ENCODE assay signal across 10 mouse cellular contexts in genomic region chr10:84858806-84859496, GRCm38 (mm10). TPM values are rescaled to one million over a fixed set of nuclear protein-coding genes. Genes with fewer than 3 reads are reported as not detected.
DNase-seq lines count a peak whose midpoint lies in the region; ATAC-seq lines count a peak whose summit lies in the region.
"Had no signal": no experiment of that assay in that cellular context is flagged by ENCODE, and none has a peak within 500 bp of the region (broad histone marks: within the 10 kb centered on the region; RNA-seq: fewer than 3 reads in every experiment).

No protein-coding gene starts in this region.

- no peak overlapping the region; the same call in 1 of the 2 replicates for H3K4me2 ChIP-seq in hindbrain, embryonic 12.5 days (replicated peaks)
- 0 out of 2 replicates have a peak overlapping the region, but pooled peaks have one; percentile 4 for H3K4me2 ChIP-seq in neural tube, embryonic 11.5 days (ENCODE audit: low read depth)
- H3K4me2 ChIP-seq: kidney, embryonic 15.5 days had no signal

- no peaks in the 10 kb centered on the region for H3K9me3 ChIP-seq in hindbrain, embryonic 12.5 days (replicated peaks)
- H3K9me3 ChIP-seq in neural tube, embryonic 11.5 days (ENCODE audit: control insufficient read depth, low read length): no peaks in the 10 kb centered on the region
- H3K9me3 ChIP-seq: kidney, embryonic 15.5 days had no signal

- WGBS in hindbrain, embryonic 12.5 days: 8% methylated on average over 14 of the region's 14 CpGs
- 5% methylated on average over 14 of the region's 14 CpGs for WGBS in neural tube, embryonic 11.5 days

- no peak for ATAC-seq in hindbrain, embryonic 12.5 days (ENCODE audit: low FRiP score)
- ATAC-seq in neural tube, embryonic 11.5 days (ENCODE audit: insufficient read depth, low FRiP score, low TSS enrichment): no peak
- no peak for ATAC-seq in erythroid progenitor cell, adult 5-6 weeks (replicated peaks; ENCODE audit: low FRiP score, poor library complexity, severe bottlenecking)

- peak overlapping the region; percentile 30 for H3K27ac ChIP-seq in hindbrain, embryonic 12.5 days
- H3K27ac ChIP-seq in neural tube, embryonic 11.5 days (ENCODE audit: low read depth, low read length): 0 out of 2 replicates have a peak overlapping the region, but pooled peaks have one; percentile 35
- H3K27ac ChIP-seq: kidney, embryonic 15.5 days had no signal

- peaks cover 29% of the 10 kb centered on the region for H3K4me1 ChIP-seq in hindbrain, embryonic 12.5 days
- peaks cover 20% of the 10 kb centered on the region for H3K4me1 ChIP-seq in neural tube, embryonic 11.5 days (ENCODE audit: control insufficient read depth, insufficient read depth, low read length)

- H3K4me3 ChIP-seq in hindbrain, embryonic 12.5 days: no peak overlapping the region
- no peak overlapping the region for H3K4me3 ChIP-seq in neural tube, embryonic 11.5 days (ENCODE audit: low read depth, low read length)
- H3K4me3 ChIP-seq: kidney, embryonic 15.5 days had no signal

- peak; percentile 38 for DNase-seq in WW6 (ENCODE audit: low read depth, low spot score)
- DNase-seq in embryo, embryonic 11.5 days (ENCODE audit: low read depth, low spot score): peak; percentile 14
- peak; percentile 62 for DNase-seq in neural tube, embryonic 11.5 days (ENCODE audit: low spot score)
- no peak for DNase-seq in B cell, adult 2 months
- no peak for DNase-seq in left cerebral cortex, adult 18-20 months (ENCODE audit: low spot score in 2 of 2)
- DNase-seq: cerebellum, postnatal 25 days; thymus, postnatal 14 days had no signal

- H3K27me3 ChIP-seq in hindbrain, embryonic 12.5 days: no peaks in the 10 kb centered on the region; the same call in 1 of the 2 replicates
- no peaks in the 10 kb centered on the region for H3K27me3 ChIP-seq in neural tube, embryonic 11.5 days (ENCODE audit: control insufficient read depth, insufficient read depth, low read length)

- peaks cover 4% of the 10 kb centered on the region; the same call in 1 of the 2 replicates for H3K36me3 ChIP-seq in hindbrain, embryonic 12.5 days
- no peaks in the 10 kb centered on the region for H3K36me3 ChIP-seq in neural tube, embryonic 11.5 days (ENCODE audit: control insufficient read depth, insufficient read depth, low read length)
- H3K36me3 ChIP-seq: kidney, embryonic 15.5 days had no signal

- no peak overlapping the region for H3K9ac ChIP-seq in hindbrain, embryonic 12.5 days
- no peak overlapping the region for H3K9ac ChIP-seq in neural tube, embryonic 11.5 days (ENCODE audit: low read length)
- H3K9ac ChIP-seq: kidney, embryonic 15.5 days had no signal

RNA-seq across cellular contexts. Expression of gene Ric8b, which starts 58.5 kb away (rescaled TPM):
- polyA plus RNA-seq in hindbrain, embryonic 12.5 days (2016; fragmentation: Nextera tagmentation; extraction: Ambion mirVana): 42.4 and 44.9 TPM in 2 replicates
- polyA plus RNA-seq in neural tube, embryonic 11.5 days (2014; fragmentation: Nextera tagmentation; extraction: Ambion mirVana): 31.7 and 32.9 TPM in 2 replicates
- total RNA-seq in erythroid progenitor cell, adult 5-6 weeks (2015; ENCODE audit: low replicate concordance): 5.0 and 8.4 TPM in 2 replicates
- total RNA-seq in erythroid progenitor cell, adult 5-6 weeks (2017; ENCODE audit: low replicate concordance): 6.5 and 6.8 TPM in 2 replicates
- total RNA-seq in left cerebral cortex, adult 18-20 months (2021): 10 to 100 TPM; 63.5 to 65.4 TPM

Comparison
In these comparisons a context has a peak if more than half of its experiments do, and no peak if none do; other contexts are left out.
1. DNase-seq: peak in WW6 (single experiment), embryo, embryonic 11.5 days (single experiment) and neural tube, embryonic 11.5 days (single experiment); none in B cell, adult 2 months (0 of 2) and left cerebral cortex, adult 18-20 months (0 of 2).
2. RNA of gene Ric8b, which starts 58.5 kb away (total RNA-seq): 63.5 to 65.4 TPM in left cerebral cortex, adult 18-20 months; 5.0 to 8.4 TPM in erythroid progenitor cell, adult 5-6 weeks; every median in the first group is over 4 times any median in the second.